Comparison of ENCODE assay signal across 17 mouse cellular contexts in genomic region chr8:92802591-92802990, GRCm38 (mm10).
"Had no signal": no experiment of that assay in that cellular context is flagged by ENCODE, and none has a peak within 500 bp of the region (broad histone marks: within the 10 kb centered on the region; RNA-seq: fewer than 3 reads in every experiment).

No protein-coding gene starts in this region.

- H3K9ac ChIP-seq: kidney, embryonic 15.5 days; limb, embryonic 12.5 days; limb, embryonic 15.5 days; liver, embryonic 14.5 days; liver, postnatal 0 days; lung, embryonic 14.5 days; midbrain, embryonic 13.5 days had no signal

- H3K36me3 ChIP-seq: kidney, embryonic 15.5 days; limb, embryonic 12.5 days; limb, embryonic 15.5 days; midbrain, embryonic 10.5 days; midbrain, embryonic 13.5 days had no signal

- DNase-seq: kidney, postnatal 10 days; kidney, postnatal 36 days; left cerebral cortex, postnatal 4 days; liver, postnatal 0 days; lung, embryonic 14.5 days; lung, postnatal 36 days; thymus, adult 18-20 months; thymus, postnatal 36 days had no signal

- H3K27me3 ChIP-seq: kidney, embryonic 15.5 days; limb, embryonic 12.5 days; limb, embryonic 15.5 days; megakaryocyte, embryonic 14.5 days; midbrain, embryonic 13.5 days had no signal

- ATAC-seq: liver, postnatal 0 days; lung, postnatal 0 days; midbrain, embryonic 13.5 days had no signal

- H3K27ac ChIP-seq: kidney, embryonic 15.5 days; limb, embryonic 12.5 days; limb, embryonic 15.5 days; liver, embryonic 14.5 days; midbrain, embryonic 10.5 days; midbrain, embryonic 13.5 days had no signal

- H3K4me3 ChIP-seq: kidney, embryonic 15.5 days; limb, embryonic 12.5 days; limb, embryonic 15.5 days; megakaryocyte, embryonic 14.5 days; midbrain, embryonic 10.5 days; midbrain, embryonic 13.5 days had no signal

- H3K9me3 ChIP-seq: kidney, embryonic 15.5 days; limb, embryonic 12.5 days; limb, embryonic 15.5 days; midbrain, embryonic 10.5 days; midbrain, embryonic 13.5 days had no signal

- H3K4me2 ChIP-seq: kidney, embryonic 15.5 days; limb, embryonic 12.5 days; limb, embryonic 15.5 days; liver, embryonic 11.5 days; lung, embryonic 14.5 days; midbrain, embryonic 13.5 days had no signal

- H3K4me1 ChIP-seq: kidney, embryonic 15.5 days; megakaryocyte, embryonic 14.5 days had no signal
